Mouse (Mus musculus): ENCODE measurements around the gene Pbx1. TPM values are rescaled to one million over a fixed set of nuclear protein-coding genes. Genes with fewer than 3 reads are reported as not detected.

Pbx1 gene
- polyA plus RNA-seq, 1 experiment: 80.6 TPM

DNA sequence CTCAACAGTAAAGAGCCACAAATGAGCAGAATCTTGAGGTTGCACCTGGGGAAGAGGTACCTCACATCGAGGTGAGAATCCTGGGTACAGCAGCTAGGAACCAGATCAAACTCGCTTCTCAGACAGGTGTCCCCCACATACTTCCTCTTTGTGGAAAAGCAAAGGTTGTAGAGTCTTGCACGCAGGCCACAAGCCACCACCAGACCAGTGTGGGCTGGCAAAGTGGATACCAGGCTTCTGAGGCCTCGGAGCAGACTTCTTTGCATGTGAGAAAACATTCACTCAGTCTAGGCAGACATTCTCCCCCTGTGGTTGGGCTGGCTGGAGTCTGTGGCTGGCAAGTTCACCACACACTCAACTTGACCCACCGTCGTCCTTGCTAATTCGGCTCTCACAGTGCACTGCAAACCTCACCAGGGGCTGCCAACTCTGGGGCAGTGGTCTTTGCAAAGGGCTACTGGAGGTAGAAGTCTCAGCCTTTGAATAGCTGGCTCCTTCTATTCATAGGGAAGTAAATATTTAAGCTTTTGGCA lies 206.4 kb downstream of the Pbx1 start:
- H3K4me1 ChIP-seq: peaks cover 88% of the 10 kb centered on the region
- no peaks in the 10 kb centered on the region for H3K27me3 ChIP-seq (replicated peaks)
- H3K36me3 ChIP-seq (replicated peaks; ENCODE audit: low read length): peaks cover 47% of the 10 kb centered on the region
- no peak for TF ChIP-seq GATA1 (IDR thresholded peaks at IDR 0.05; ENCODE audit: borderline replicate concordance, low read length)
- TF ChIP-seq FLI1 (IDR thresholded peaks at IDR 0.05; ENCODE audit: low read length): no peak
- H3K9me3 ChIP-seq: no peaks in the 10 kb centered on the region
- peak overlapping the region; percentile 38 for H3K4me3 ChIP-seq (replicated peaks)

DNA sequence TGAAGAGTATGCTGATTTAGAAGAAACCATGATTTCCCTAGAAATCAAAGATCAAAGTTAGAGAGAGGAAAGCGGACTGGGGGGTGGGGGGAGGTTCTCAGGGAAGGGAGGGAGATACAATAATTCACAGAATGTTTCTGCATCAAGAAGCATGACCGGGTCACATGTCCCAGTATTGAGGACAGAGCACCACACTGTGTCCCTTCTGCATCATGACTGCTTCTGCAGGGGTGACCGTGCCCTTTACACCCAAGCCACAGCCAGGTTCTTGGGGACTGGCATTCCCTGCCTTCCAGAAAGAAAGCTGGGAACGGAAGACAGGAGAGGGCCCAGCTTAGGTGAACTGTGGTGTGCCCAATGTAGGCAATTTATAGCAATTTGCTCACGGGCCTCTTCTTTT lies 207.9 kb downstream of the Pbx1 start:
- Histone ChIP-seq H3K36me3 (replicated peaks; ENCODE audit: low read length) (peaks cover 45% of the 10 kb centered on the region), H3K27me3 (replicated peaks) (no peaks in the 10 kb centered on the region), H3K4me3 (replicated peaks) (no peak overlapping the region), H3K4me1 (peaks cover 88% of the 10 kb centered on the region), H3K9me3 (no peaks in the 10 kb centered on the region)
- TF ChIP-seq GATA1 (IDR thresholded peaks at IDR 0.05; ENCODE audit: borderline replicate concordance, low read length): no peak
- no peak for TF ChIP-seq FLI1 (IDR thresholded peaks at IDR 0.05; ENCODE audit: low read length)

DNA sequence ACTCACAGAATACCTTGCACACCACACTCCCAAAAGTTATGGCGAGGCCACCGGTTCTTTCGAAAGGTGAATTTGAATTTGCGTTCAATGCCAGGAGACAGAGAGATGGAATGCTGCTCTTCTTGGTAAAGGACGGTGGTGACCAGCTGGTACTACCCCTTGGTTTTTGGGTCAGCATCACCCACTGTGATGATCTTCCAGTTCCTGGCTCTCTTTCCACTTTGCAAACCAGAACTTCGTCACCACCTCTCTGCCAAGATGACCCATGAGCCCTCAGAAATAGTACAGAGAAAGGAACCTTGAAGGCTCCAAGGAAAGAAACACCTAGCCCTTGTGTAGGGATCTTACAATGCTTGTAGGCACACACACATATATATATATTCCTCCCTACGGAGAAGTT lies 209.3 kb downstream of the Pbx1 start:
- H3K27me3 ChIP-seq (replicated peaks): no peaks in the 10 kb centered on the region
- H3K4me1 ChIP-seq: peaks cover 92% of the 10 kb centered on the region
- no peak for TF ChIP-seq FLI1 (IDR thresholded peaks at IDR 0.05; ENCODE audit: low read length)
- no peak for TF ChIP-seq GATA1 (IDR thresholded peaks at IDR 0.05; ENCODE audit: borderline replicate concordance, low read length)
- H3K4me3 ChIP-seq (replicated peaks): no peak overlapping the region
- H3K36me3 ChIP-seq (replicated peaks; ENCODE audit: low read length): peaks cover 45% of the 10 kb centered on the region
- H3K9me3 ChIP-seq: no peaks in the 10 kb centered on the region

DNA sequence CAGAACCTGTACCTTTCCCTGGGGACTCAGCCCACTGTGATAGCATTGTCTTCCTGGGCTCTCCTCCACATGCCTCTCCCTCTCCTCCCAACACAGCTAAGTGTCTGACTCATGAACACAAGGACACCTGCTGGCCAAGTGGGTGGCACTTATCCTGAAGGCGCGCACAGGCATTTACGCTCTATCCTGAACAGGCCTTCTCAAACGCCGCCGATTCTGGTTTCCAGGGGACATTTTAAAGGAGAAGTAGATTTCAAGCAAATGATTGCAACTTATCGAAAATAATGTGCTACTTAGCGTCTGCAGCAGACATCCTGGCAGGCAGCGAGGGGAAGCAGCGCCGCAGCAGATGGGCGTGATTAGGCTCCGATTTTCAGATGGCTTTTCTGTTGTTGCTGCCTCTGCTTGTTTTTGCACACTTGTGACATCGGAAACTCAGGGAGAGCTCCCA lies 211.0 kb downstream of the Pbx1 start:
- H3K9me3 ChIP-seq: no peaks in the 10 kb centered on the region
- TF ChIP-seq GATA1 (IDR thresholded peaks at IDR 0.05; ENCODE audit: borderline replicate concordance, low read length) (no peak), FLI1 (IDR thresholded peaks at IDR 0.05; ENCODE audit: low read length) (no peak)
- H3K4me3 ChIP-seq (replicated peaks): peak overlapping the region; percentile 48
- H3K36me3 ChIP-seq (replicated peaks; ENCODE audit: low read length): peaks cover 53% of the 10 kb centered on the region
- no peaks in the 10 kb centered on the region for H3K27me3 ChIP-seq (replicated peaks)
- peaks cover 91% of the 10 kb centered on the region for H3K4me1 ChIP-seq

DNA sequence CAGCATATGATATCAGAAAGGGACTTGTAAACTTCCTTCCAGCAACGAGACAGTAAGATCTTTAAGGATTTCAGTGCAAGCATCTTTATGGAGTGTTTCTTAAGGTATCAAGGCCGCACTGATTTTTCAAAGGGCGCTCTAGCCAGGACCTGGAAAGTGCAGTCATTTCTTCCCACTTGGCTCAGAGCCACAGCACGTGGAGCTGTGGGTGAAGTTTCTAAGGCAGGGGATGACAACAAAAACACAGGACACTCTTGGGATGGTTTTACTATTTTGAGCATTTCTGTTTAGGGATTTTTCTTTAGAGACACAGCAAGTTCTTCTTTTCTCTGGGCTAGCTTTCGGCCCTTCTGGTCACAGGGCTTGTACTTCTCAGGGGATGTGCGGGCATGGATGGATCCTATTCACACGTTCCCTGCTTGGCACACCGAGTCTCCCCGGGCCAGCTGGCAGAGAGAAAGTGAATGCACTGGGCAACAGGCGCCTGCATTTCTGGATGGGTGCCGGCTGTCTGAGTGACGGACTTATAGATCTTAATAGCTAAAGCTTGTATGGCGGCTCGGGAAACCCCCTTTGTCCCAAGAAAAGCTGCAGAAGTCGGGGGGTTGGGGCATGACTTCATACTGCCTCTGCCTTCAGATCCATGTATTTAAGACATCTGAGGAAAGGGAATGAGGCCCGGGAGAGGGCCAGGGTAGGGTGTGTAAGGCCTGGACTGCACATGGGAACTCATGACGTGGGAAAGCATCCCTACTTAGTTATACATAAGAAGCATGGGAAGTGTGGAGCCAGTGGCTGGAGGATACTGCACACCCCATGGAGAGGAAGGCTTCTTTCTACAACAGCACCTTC lies 215.9 kb downstream of the Pbx1 start:
- Histone ChIP-seq H3K4me1 (peaks cover 88% of the 10 kb centered on the region), H3K36me3 (replicated peaks; ENCODE audit: low read length) (peaks cover 57% of the 10 kb centered on the region), H3K27me3 (replicated peaks) (no peaks in the 10 kb centered on the region), H3K4me3 (replicated peaks) (no peak overlapping the region), H3K9me3 (no peaks in the 10 kb centered on the region)
- TF ChIP-seq GATA1 (IDR thresholded peaks at IDR 0.05; ENCODE audit: borderline replicate concordance, low read length): no peak
- no peak for TF ChIP-seq FLI1 (IDR thresholded peaks at IDR 0.05; ENCODE audit: low read length)

DNA sequence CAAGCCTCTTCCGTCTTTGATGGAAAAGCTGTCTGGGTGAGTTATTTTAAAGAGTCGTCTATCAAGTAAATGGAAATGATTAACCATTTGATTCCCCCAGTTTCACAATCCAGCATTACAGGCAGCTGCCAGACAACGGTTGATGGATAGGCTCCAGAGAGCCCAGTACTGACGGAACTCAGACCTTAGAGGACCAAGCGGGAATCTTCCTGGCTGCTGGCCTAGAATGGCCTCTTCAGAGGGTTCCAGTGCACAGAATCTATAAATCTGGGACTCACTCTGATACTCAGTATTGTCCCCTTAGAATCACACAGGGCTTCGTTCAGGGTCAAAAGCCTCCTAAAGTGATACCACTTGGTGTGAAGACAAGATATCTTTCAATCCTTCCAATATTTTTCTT lies 216.6 kb downstream of the Pbx1 start:
- Histone ChIP-seq H3K36me3 (replicated peaks; ENCODE audit: low read length) (peaks cover 60% of the 10 kb centered on the region), H3K4me1 (peaks cover 85% of the 10 kb centered on the region), H3K4me3 (replicated peaks) (no peak overlapping the region), H3K27me3 (replicated peaks) (no peaks in the 10 kb centered on the region), H3K9me3 (no peaks in the 10 kb centered on the region)
- TF ChIP-seq FLI1 (IDR thresholded peaks at IDR 0.05; ENCODE audit: low read length) (no peak), GATA1 (IDR thresholded peaks at IDR 0.05; ENCODE audit: borderline replicate concordance, low read length) (no peak)

DNA sequence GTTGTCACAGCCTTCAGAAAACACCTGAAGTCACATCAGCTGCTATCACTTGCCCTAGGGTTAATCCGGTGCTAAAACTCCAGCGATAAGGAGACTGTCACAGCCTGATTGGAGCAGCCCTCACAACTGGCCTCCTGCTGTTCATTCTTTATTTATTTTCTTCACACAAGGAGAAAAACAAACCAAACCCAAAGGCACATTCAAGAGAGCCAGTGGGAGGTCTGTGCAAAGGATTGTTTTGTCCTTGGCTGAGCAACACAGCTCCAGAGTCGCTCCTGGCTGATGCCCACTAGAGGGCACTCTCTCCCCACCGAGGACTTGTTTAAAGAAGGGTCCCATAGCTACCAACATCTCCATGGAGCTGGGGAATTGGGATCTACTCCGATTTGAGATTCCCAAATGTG lies 218.0 kb downstream of the Pbx1 start:
- Histone ChIP-seq H3K9me3 (no peaks in the 10 kb centered on the region), H3K4me1 (peaks cover 71% of the 10 kb centered on the region), H3K36me3 (replicated peaks; ENCODE audit: low read length) (peaks cover 70% of the 10 kb centered on the region), H3K27me3 (replicated peaks) (no peaks in the 10 kb centered on the region), H3K4me3 (replicated peaks) (peak overlapping the region; percentile 15)
- no peak for TF ChIP-seq FLI1 (IDR thresholded peaks at IDR 0.05; ENCODE audit: low read length)
- no peak for TF ChIP-seq GATA1 (IDR thresholded peaks at IDR 0.05; ENCODE audit: borderline replicate concordance, low read length)

DNA sequence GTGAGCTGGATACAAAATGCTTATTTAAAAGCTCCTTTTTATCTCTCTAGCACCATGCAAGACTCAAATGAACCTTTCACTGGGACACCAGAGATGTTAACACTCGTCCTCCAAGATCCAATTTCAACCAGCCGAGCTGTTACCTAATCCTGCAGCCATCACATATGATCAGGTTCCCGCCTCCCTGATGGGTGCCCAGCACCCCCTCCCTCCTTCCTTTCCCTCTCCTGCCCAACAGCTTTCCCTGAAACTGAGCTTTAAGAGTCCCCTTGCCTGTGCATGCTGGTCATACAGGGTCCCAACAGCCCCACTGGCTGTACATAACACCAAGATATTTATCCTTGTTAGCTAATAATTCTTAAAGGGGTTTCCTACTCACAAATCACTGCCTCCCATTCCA lies 218.5 kb downstream of the Pbx1 start:
- no peaks in the 10 kb centered on the region for H3K27me3 ChIP-seq (replicated peaks)
- no peaks in the 10 kb centered on the region for H3K9me3 ChIP-seq
- TF ChIP-seq FLI1 (IDR thresholded peaks at IDR 0.05; ENCODE audit: low read length): no peak
- no peak for TF ChIP-seq GATA1 (IDR thresholded peaks at IDR 0.05; ENCODE audit: borderline replicate concordance, low read length)
- peaks cover 66% of the 10 kb centered on the region for H3K4me1 ChIP-seq
- no peak overlapping the region for H3K4me3 ChIP-seq (replicated peaks)
- H3K36me3 ChIP-seq (replicated peaks; ENCODE audit: low read length): peaks cover 74% of the 10 kb centered on the region

DNA sequence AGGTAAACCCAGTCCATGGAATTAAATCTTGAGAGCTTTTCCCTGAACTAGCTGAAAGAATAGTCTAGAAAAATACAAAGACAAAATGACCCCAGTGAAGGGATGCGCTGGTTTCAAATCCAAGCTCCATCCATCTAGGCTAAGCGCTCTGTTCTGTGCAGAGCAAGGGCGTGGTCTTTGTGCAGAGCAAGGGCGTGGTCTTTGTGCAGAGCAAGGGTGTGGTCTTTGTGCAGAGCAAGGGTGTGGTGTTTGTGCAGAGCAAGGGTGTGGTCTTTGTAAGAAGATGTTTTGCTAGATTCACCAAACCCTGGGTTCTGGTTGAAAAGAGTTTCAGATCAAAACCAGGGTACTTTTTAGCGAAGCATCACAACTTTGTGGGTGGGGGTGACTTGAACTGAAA lies 221.7 kb downstream of the Pbx1 start:
- TF ChIP-seq GATA1 (IDR thresholded peaks at IDR 0.05; ENCODE audit: borderline replicate concordance, low read length) (no peak), FLI1 (IDR thresholded peaks at IDR 0.05; ENCODE audit: low read length) (no peak)
- H3K4me1 ChIP-seq: peaks cover 40% of the 10 kb centered on the region
- H3K36me3 ChIP-seq (replicated peaks; ENCODE audit: low read length): peaks cover 82% of the 10 kb centered on the region
- H3K4me3 ChIP-seq (replicated peaks): no peak overlapping the region
- H3K27me3 ChIP-seq (replicated peaks): no peaks in the 10 kb centered on the region
- no peaks in the 10 kb centered on the region for H3K9me3 ChIP-seq

DNA sequence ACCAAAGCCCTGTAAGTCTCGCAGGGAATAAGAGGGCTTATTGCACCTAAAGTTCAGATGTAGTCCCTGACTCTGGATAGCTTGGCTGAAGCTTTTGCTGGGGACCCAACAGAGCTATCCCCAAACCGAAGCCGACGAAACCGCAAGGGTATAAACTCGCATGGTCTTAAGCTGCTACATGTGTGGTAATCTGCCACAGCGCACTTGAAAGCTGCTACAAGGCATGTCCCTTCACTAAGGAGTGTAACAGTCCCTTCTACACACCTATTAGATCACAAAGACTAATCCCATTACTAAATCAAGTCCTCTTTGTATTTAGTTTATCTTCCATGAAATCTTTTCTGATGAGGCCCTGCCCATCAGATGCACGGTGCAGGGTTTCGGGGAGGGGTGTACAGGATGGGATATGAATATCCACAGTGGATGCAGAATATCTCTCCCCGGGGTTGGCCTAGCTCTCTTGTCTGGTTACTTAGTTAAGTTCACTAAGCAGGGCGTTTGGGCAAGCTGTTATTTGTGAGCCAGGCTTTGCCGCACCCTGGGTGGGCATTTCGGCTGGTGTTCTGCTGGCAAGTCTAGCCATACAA lies 231.4 kb downstream of the Pbx1 start:
- H3K27me3 ChIP-seq (replicated peaks): no peaks in the 10 kb centered on the region
- H3K4me1 ChIP-seq: peaks cover 22% of the 10 kb centered on the region
- H3K36me3 ChIP-seq (replicated peaks; ENCODE audit: low read length): peaks cover 95% of the 10 kb centered on the region
- no peaks in the 10 kb centered on the region for H3K9me3 ChIP-seq
- TF ChIP-seq GATA1 (IDR thresholded peaks at IDR 0.05; ENCODE audit: borderline replicate concordance, low read length) (no peak), FLI1 (IDR thresholded peaks at IDR 0.05; ENCODE audit: low read length) (no peak)
- H3K4me3 ChIP-seq (replicated peaks): no peak overlapping the region
